In genomic region chr11:58098366-58098720, GRCm38 (mm10) we compare ENCODE assay signal across 14 mouse cellular contexts. TPM values are rescaled to one million over a fixed set of nuclear protein-coding genes. Genes with fewer than 3 reads are reported as not detected.
DNase-seq lines count a peak whose midpoint lies in the region; ATAC-seq and TF ChIP-seq lines count a peak whose summit lies in the region.
"Not testable (repeated sequence)": the region's sequence is repeated elsewhere in the genome, so short reads cannot be mapped to it uniquely, and the experiment has no call there.
"Had no signal": no experiment of that assay in that cellular context is flagged by ENCODE, and none has a peak within 500 bp of the region (broad histone marks: within the 10 kb centered on the region; RNA-seq: fewer than 3 reads in every experiment).

No protein-coding gene starts in this region.

- H3K9me3 ChIP-seq in MEL (replicated peaks; ENCODE audit: insufficient read depth, low read length); embryonic facial prominence, embryonic 15.5 days (replicated peaks); heart, embryonic 16.5 days (replicated peaks; ENCODE audit: control insufficient read depth, low read length); kidney, embryonic 16.5 days (ENCODE audit: low read length); liver, embryonic 14.5 days (ENCODE audit: control insufficient read depth, low read length); midbrain, embryonic 12.5 days; stomach, embryonic 15.5 days: not testable (repeated sequence)

- peak; percentile 29 for TF ChIP-seq RAD21 in MEL (IDR thresholded peaks at IDR 0.05; ENCODE audit: low read depth, low read length)

- peak; percentile 22 to 57 (median 30); a peak in 4 of 6 replicates for TF ChIP-seq CTCF in MEL (IDR thresholded peaks at IDR 0.05 in 2 of 3, conservative IDR thresholded peaks at IDR 0.05 in 1 of 3; ENCODE audit: control insufficient read depth in 1 of 3, insufficient read depth in 1 of 3, low read depth in 2 of 3, low read length in 3 of 3, poor library complexity in 1 of 3, severe bottlenecking in 1 of 3)
- peak; percentile 64 for TF ChIP-seq CTCF in liver, embryonic 14.5 days (IDR thresholded peaks at IDR 0.05; ENCODE audit: low read depth)

- peaks cover 0 to 13% of the 10 kb centered on the region in 2 experiments; a peak in 2 of 4 replicates for H3K36me3 ChIP-seq in MEL (ENCODE audit: control insufficient read depth in 1 of 2, insufficient read depth in 2 of 2, low read length in 2 of 2)
- H3K36me3 ChIP-seq in embryonic facial prominence, embryonic 15.5 days; heart, embryonic 16.5 days (ENCODE audit: control insufficient read depth, insufficient read depth); kidney, embryonic 16.5 days (ENCODE audit: insufficient read depth, low read length); liver, embryonic 14.5 days (replicated peaks; ENCODE audit: control insufficient read depth, insufficient read depth, low read depth); midbrain, embryonic 12.5 days; stomach, embryonic 15.5 days: not testable (repeated sequence)

- H3K9ac ChIP-seq in MEL (ENCODE audit: control insufficient read depth, low read depth, low read length, poor library complexity, severe bottlenecking); embryonic facial prominence, embryonic 15.5 days; heart, embryonic 16.5 days (ENCODE audit: low read length); kidney, embryonic 16.5 days (replicated peaks; ENCODE audit: low read length); liver, embryonic 14.5 days (replicated peaks); midbrain, embryonic 12.5 days (replicated peaks); stomach, embryonic 15.5 days: not testable (repeated sequence)

- peak; percentile 49 for DNase-seq in MEL (ENCODE audit: low read depth, low spot score)
- not testable (repeated sequence) for DNase-seq in liver, embryonic 14.5 days (ENCODE audit: low read depth in 3 of 3, low spot score in 3 of 3)

- ATAC-seq in embryonic facial prominence, embryonic 15.5 days (ENCODE audit: insufficient number of reproducible peaks, low FRiP score, low TSS enrichment, low read depth); heart, embryonic 16.5 days (replicated peaks; ENCODE audit: extremely low read depth, insufficient read depth, low FRiP score); kidney, embryonic 16.5 days (ENCODE audit: low FRiP score, low TSS enrichment); liver, embryonic 14.5 days (ENCODE audit: insufficient read depth); midbrain, embryonic 12.5 days (ENCODE audit: low FRiP score, low read depth); stomach, embryonic 15.5 days (ENCODE audit: insufficient read depth, low FRiP score, low read depth): not testable (repeated sequence)

- not testable (repeated sequence) for H3K79me2 ChIP-seq in MEL (ENCODE audit: control insufficient read depth, insufficient read depth, low read length, poor library complexity)

- 64% methylated on average over 5 of the region's 5 CpGs for WGBS in embryonic facial prominence, embryonic 15.5 days
- 65% methylated on average over 5 of the region's 5 CpGs for WGBS in heart, embryonic 16.5 days
- WGBS in kidney, embryonic 16.5 days: 65% methylated on average over 5 of the region's 5 CpGs
- 45% methylated on average over 5 of the region's 5 CpGs for WGBS in liver, embryonic 14.5 days (ENCODE audit: insufficient replicate concordance)
- 69% methylated on average over 5 of the region's 5 CpGs for WGBS in midbrain, embryonic 12.5 days
- WGBS in stomach, embryonic 15.5 days: 68% methylated on average over 5 of the region's 5 CpGs

- not testable (repeated sequence) for H3K27me3 ChIP-seq in MEL (ENCODE audit: control insufficient read depth in 1 of 2, insufficient read depth in 2 of 2, low read length in 2 of 2); embryonic facial prominence, embryonic 15.5 days; heart, embryonic 16.5 days (ENCODE audit: control insufficient read depth, insufficient read depth, low read length); kidney, embryonic 16.5 days (ENCODE audit: insufficient read depth, low read length); stomach, embryonic 15.5 days (replicated peaks)
- peaks cover 17% of the 10 kb centered on the region for H3K27me3 ChIP-seq in liver, embryonic 14.5 days (ENCODE audit: control insufficient read depth, insufficient read depth, low read length)
- H3K27me3 ChIP-seq in midbrain, embryonic 12.5 days: peaks cover 35% of the 10 kb centered on the region

- TF ChIP-seq POLR2A in MEL (IDR thresholded peaks at IDR 0.05; ENCODE audit: control insufficient read depth in 1 of 2, insufficient read depth in 1 of 2, low read depth in 1 of 2, low read length in 2 of 2, poor library complexity in 1 of 2): not testable (repeated sequence)

- peak overlapping the region; percentile 65; the same call in 1 of the 2 replicates for H3K4me2 ChIP-seq in embryonic facial prominence, embryonic 15.5 days (replicated peaks)
- peak overlapping the region; percentile 86 for H3K4me2 ChIP-seq in heart, embryonic 16.5 days (ENCODE audit: low read depth, low read length)
- peak overlapping the region; percentile 79 for H3K4me2 ChIP-seq in kidney, embryonic 16.5 days (replicated peaks; ENCODE audit: low read depth, low read length)
- H3K4me2 ChIP-seq in liver, embryonic 14.5 days (ENCODE audit: low read depth): peak overlapping the region; percentile 55; the same call in 1 of the 2 replicates
- H3K4me2 ChIP-seq in midbrain, embryonic 12.5 days (replicated peaks): peak overlapping the region; percentile 68
- H3K4me2 ChIP-seq in stomach, embryonic 15.5 days: peak overlapping the region; percentile 79

- not testable (repeated sequence) for H3K4me3 ChIP-seq in MEL (ENCODE audit: control insufficient read depth in 1 of 2, insufficient read depth in 1 of 2, low read depth in 2 of 2, low read length in 2 of 2); liver, embryonic 14.5 days (ENCODE audit: insufficient read depth in 1 of 2, low read depth in 2 of 2, low read length in 2 of 2); midbrain, embryonic 12.5 days
- H3K4me3 ChIP-seq in embryonic facial prominence, embryonic 15.5 days (replicated peaks): peak overlapping the region; percentile 40; the same call in 1 of the 2 replicates
- H3K4me3 ChIP-seq in heart, embryonic 16.5 days (ENCODE audit: low read length): peak overlapping the region; percentile 55; the same call in 1 of the 2 replicates
- H3K4me3 ChIP-seq in kidney, embryonic 16.5 days (ENCODE audit: low read length): peak overlapping the region; percentile 46; the same call in 1 of the 2 replicates
- peak overlapping the region; percentile 41; the same call in 1 of the 2 replicates for H3K4me3 ChIP-seq in stomach, embryonic 15.5 days (replicated peaks)

- not testable (repeated sequence) for TF ChIP-seq EP300 in MEL (IDR thresholded peaks at IDR 0.05; ENCODE audit: low read depth in 1 of 2, low read length in 2 of 2); liver, embryonic 14.5 days (IDR thresholded peaks at IDR 0.05; ENCODE audit: low read depth)

- H3K27ac ChIP-seq in MEL (ENCODE audit: control insufficient read depth, low read depth, low read length); embryonic facial prominence, embryonic 15.5 days (replicated peaks); heart, embryonic 16.5 days (ENCODE audit: low read length); kidney, embryonic 16.5 days (ENCODE audit: low read length); liver, embryonic 14.5 days; midbrain, embryonic 12.5 days (replicated peaks); stomach, embryonic 15.5 days: not testable (repeated sequence)

- H3K4me1 ChIP-seq in MEL (ENCODE audit: control insufficient read depth in 1 of 2, insufficient read depth in 2 of 2, low read length in 2 of 2): peaks cover 12 to 16% of the 10 kb centered on the region in 2 experiments
- peaks cover 19% of the 10 kb centered on the region for H3K4me1 ChIP-seq in embryonic facial prominence, embryonic 15.5 days
- H3K4me1 ChIP-seq in heart, embryonic 16.5 days (ENCODE audit: control insufficient read depth, insufficient read depth, low read length); kidney, embryonic 16.5 days (ENCODE audit: insufficient read depth, low read length); liver, embryonic 14.5 days (replicated peaks; ENCODE audit: control insufficient read depth in 2 of 2, insufficient read depth in 2 of 2, low read length in 1 of 2); stomach, embryonic 15.5 days: not testable (repeated sequence)
- peaks cover 13% of the 10 kb centered on the region for H3K4me1 ChIP-seq in midbrain, embryonic 12.5 days

RNA-seq across cellular contexts. Expression of gene Gm12248, which starts 5.4 kb away (rescaled TPM):
- 0.12 and 0.23 TPM in 2 replicates for total RNA-seq in MEL (2012; rRNA removed)
- under 1 TPM in 1 of 2 experiments, not detected in 1; 0.65 TPM for polyA plus RNA-seq in MEL (2012; ENCODE audit: insufficient read depth in 1 of 2, insufficient read length in 2 of 2, low read depth in 1 of 2, low replicate concordance in 2 of 2, missing spikeins in 1 of 2)
- polyA plus RNA-seq in embryonic facial prominence, embryonic 15.5 days (2015; fragmentation: Nextera tagmentation; extraction: Ambion mirVana): 0.14 TPM in 1 of 2 replicates, not detected in the other
- polyA plus RNA-seq in heart, embryonic 16.5 days (2015; fragmentation: Nextera tagmentation; extraction: Ambion mirVana): not detected in 2 replicates
- not detected in 2 replicates for polyA plus RNA-seq in kidney, embryonic 16.5 days (2015; fragmentation: Nextera tagmentation; extraction: Ambion mirVana)
- not detected in 2 replicates for polyA plus RNA-seq in liver, embryonic 14.5 days (2012; rRNA removed)
- polyA plus RNA-seq in liver, embryonic 14.5 days (2014; fragmentation: Nextera tagmentation; extraction: Ambion mirVana): not detected in 2 replicates
- not detected in 2 replicates for polyA plus RNA-seq in midbrain, embryonic 12.5 days (2016; fragmentation: Nextera tagmentation; extraction: Ambion mirVana)
- polyA plus RNA-seq in stomach, embryonic 15.5 days (2015; fragmentation: Nextera tagmentation; extraction: Ambion mirVana): 0.12 TPM in 1 of 2 replicates, not detected in the other
- total RNA-seq: gastrocnemius, postnatal 4 days; hematopoietic stem cell, adult 5-6 weeks; layer of hippocampus, postnatal 10 days; left cerebral cortex, postnatal 4 days; megakaryocyte, adult 5-6 weeks had no signal
- polyA plus RNA-seq: kidney, embryonic 14.5 days; urinary bladder, adult 2 months had no signal

RNA-seq across cellular contexts. Expression of gene Cnot8, which starts 5.6 kb away (rescaled TPM):
- total RNA-seq in MEL (2012; rRNA removed): 70.3 and 73.3 TPM in 2 replicates
- polyA plus RNA-seq in MEL (2012; ENCODE audit: insufficient read depth in 1 of 2, insufficient read length in 2 of 2, low read depth in 1 of 2, low replicate concordance in 2 of 2, missing spikeins in 1 of 2): 10 to 100 TPM in 1 of 2 experiments, not detected in 1; 52.9 TPM
- 96.3 and 97.5 TPM in 2 replicates for polyA plus RNA-seq in embryonic facial prominence, embryonic 15.5 days (2015; fragmentation: Nextera tagmentation; extraction: Ambion mirVana)
- 79.9 and 91.3 TPM in 2 replicates for polyA plus RNA-seq in heart, embryonic 16.5 days (2015; fragmentation: Nextera tagmentation; extraction: Ambion mirVana)
- 89.4 and 93.5 TPM in 2 replicates for polyA plus RNA-seq in kidney, embryonic 16.5 days (2015; fragmentation: Nextera tagmentation; extraction: Ambion mirVana)
- polyA plus RNA-seq in liver, embryonic 14.5 days (2012; rRNA removed): 21.5 and 26.3 TPM in 2 replicates
- polyA plus RNA-seq in liver, embryonic 14.5 days (2014; fragmentation: Nextera tagmentation; extraction: Ambion mirVana): 28.9 and 34.3 TPM in 2 replicates
- 111 and 112 TPM in 2 replicates for polyA plus RNA-seq in midbrain, embryonic 12.5 days (2016; fragmentation: Nextera tagmentation; extraction: Ambion mirVana)
- 79.8 and 81.6 TPM in 2 replicates for polyA plus RNA-seq in stomach, embryonic 15.5 days (2015; fragmentation: Nextera tagmentation; extraction: Ambion mirVana)
